8 mouse cellular contexts compared by ENCODE assay signal in the genomic region with DNA sequence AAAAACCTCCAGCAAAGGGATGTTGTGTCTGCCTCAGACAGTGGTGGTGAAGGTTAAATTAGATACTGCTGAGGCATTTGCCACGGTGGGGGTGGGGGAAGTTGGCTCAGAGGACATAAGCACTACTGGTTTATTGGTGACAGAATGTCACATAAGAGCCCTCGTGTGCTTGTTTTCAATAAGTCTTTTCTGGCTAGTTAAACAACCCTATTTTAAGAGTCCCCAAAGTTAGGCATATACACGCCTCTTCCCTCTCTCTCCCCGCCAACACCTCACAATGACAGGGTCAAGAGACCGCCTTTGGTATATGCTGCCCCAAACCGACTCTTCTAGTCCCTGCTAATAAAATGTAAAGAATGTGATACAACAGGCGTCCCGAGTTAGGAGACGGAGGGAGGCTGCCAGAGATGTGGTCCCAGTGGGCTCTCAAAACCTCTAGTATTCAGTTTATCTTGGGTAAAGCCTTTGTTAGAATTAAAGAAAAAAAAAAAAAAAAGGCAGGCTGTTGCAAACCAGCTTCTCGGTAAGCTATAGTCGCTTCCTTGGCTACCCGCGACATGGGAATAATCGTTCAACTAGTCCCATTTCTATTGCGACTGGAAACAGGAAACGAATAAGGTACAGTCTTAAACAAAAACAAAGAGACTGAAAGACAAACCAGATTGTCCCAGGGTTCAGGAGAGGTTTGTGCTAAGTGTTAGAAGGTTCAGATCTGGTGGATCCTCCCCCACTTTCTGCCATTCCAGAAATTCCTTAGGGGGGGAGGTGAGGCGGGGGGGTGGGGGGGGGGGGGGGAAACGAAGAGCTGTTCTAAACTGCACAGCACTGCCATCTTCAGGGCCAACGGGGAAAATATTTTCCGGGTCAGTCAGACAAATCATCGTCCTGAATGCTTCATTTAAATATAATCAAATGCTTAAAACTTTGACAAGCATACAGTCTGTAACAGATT.
DNase-seq lines count a peak whose midpoint lies in the region; ATAC-seq and TF ChIP-seq lines count a peak whose summit lies in the region.

No protein-coding gene starts in this region.

- H3K27ac ChIP-seq in MEL (ENCODE audit: control insufficient read depth, low read depth, low read length), result no peak overlapping the region
- peak overlapping the region; percentile 81 for H3K27ac ChIP-seq in hindbrain, embryonic 10.5 days
- peak overlapping the region; percentile 90 for H3K27ac ChIP-seq in lung, embryonic 16.5 days (ENCODE audit: low read length)

- TF ChIP-seq POLR2A in MEL (IDR thresholded peaks at IDR 0.05; ENCODE audit: control insufficient read depth in 1 of 2, insufficient read depth in 1 of 2, low read depth in 1 of 2, low read length in 2 of 2, poor library complexity in 1 of 2), result no peak

- H3K4me2 ChIP-seq in lung, embryonic 16.5 days (ENCODE audit: low read depth, low read length), result peak overlapping the region; percentile 73

- TF ChIP-seq RAD21 in MEL (IDR thresholded peaks at IDR 0.05; ENCODE audit: low read depth, low read length), result peak; percentile 5; the same call in 1 of the 2 replicates

- ATAC-seq in lung, embryonic 16.5 days (ENCODE audit: low read depth), result peak; percentile 86

- no peaks in the 10 kb centered on the region for H3K79me2 ChIP-seq in MEL (ENCODE audit: control insufficient read depth, insufficient read depth, low read length, poor library complexity)

- H3K27me3 ChIP-seq in MEL (ENCODE audit: control insufficient read depth in 1 of 2, insufficient read depth in 2 of 2, low read length in 2 of 2), result no peaks in the 10 kb centered on the region
- 0 out of 2 replicates have a peak, but pooled peaks cover 3% of the 10 kb centered on the region for H3K27me3 ChIP-seq in hindbrain, embryonic 10.5 days (ENCODE audit: insufficient read depth, poor library complexity, severe bottlenecking)
- H3K27me3 ChIP-seq in lung, embryonic 16.5 days (ENCODE audit: control insufficient read depth, insufficient read depth, low read depth, low read length), result no peaks in the 10 kb centered on the region

- H3K9ac ChIP-seq in MEL (ENCODE audit: control insufficient read depth, low read depth, low read length, poor library complexity, severe bottlenecking), result no peak overlapping the region
- H3K9ac ChIP-seq in lung, embryonic 16.5 days (ENCODE audit: low read length), result peak overlapping the region; percentile 55

- under 1% methylated on average over 21 of the region's 21 CpGs for WGBS in hindbrain, embryonic 10.5 days
- WGBS in lung, embryonic 16.5 days, result under 1% methylated on average over 20 of the region's 21 CpGs

- H3K4me3 ChIP-seq in MEL (ENCODE audit: control insufficient read depth in 1 of 2, insufficient read depth in 1 of 2, low read depth in 2 of 2, low read length in 2 of 2), result no peak overlapping the region
- peak overlapping the region; percentile 49 for H3K4me3 ChIP-seq in hindbrain, embryonic 10.5 days
- peak overlapping the region; percentile 49 for H3K4me3 ChIP-seq in lung, embryonic 16.5 days (ENCODE audit: low read length)

- H3K9me3 ChIP-seq in MEL (replicated peaks; ENCODE audit: insufficient read depth, low read length), result no peaks in the 10 kb centered on the region
- no peaks in the 10 kb centered on the region for H3K9me3 ChIP-seq in hindbrain, embryonic 10.5 days
- no peaks in the 10 kb centered on the region for H3K9me3 ChIP-seq in lung, embryonic 16.5 days (ENCODE audit: control insufficient read depth, low read length)

- no peaks in the 10 kb centered on the region for H3K36me3 ChIP-seq in MEL (ENCODE audit: control insufficient read depth in 1 of 2, insufficient read depth in 2 of 2, low read length in 2 of 2)
- H3K36me3 ChIP-seq in hindbrain, embryonic 10.5 days, result no peaks in the 10 kb centered on the region
- no peaks in the 10 kb centered on the region for H3K36me3 ChIP-seq in lung, embryonic 16.5 days (ENCODE audit: control insufficient read depth, insufficient read depth, low read length)

- H3K4me1 ChIP-seq in MEL (ENCODE audit: control insufficient read depth in 1 of 2, insufficient read depth in 2 of 2, low read length in 2 of 2), result no peaks in the 10 kb centered on the region
- H3K4me1 ChIP-seq in hindbrain, embryonic 10.5 days (replicated peaks), result peaks cover 25% of the 10 kb centered on the region
- H3K4me1 ChIP-seq in lung, embryonic 16.5 days (replicated peaks; ENCODE audit: control insufficient read depth, insufficient read depth, low read length), result peaks cover 14% of the 10 kb centered on the region; the same call in 1 of the 2 replicates

- DNase-seq in MEL (ENCODE audit: low read depth, low spot score), result no peak
- DNase-seq in cerebellum, adult 11-12 months, result peak; percentile 18
- peak; percentile 79 for DNase-seq in forelimb bud, embryonic 11.5 days (ENCODE audit: low read depth, low spot score)
- peak; percentile 77 for DNase-seq in hindbrain, embryonic 10.5 days (ENCODE audit: low spot score)
- DNase-seq in layer of hippocampus, adult 9-11 months, result peak; percentile 10
- DNase-seq in ovary, postnatal 36 days (ENCODE audit: low spot score), result peak; percentile 66
- peak; percentile 41 for DNase-seq in urinary bladder, postnatal 10 days (ENCODE audit: low spot score)

- peak in 2 of 3 experiments; percentile 27 to 37; a peak in 4 of 6 replicates for TF ChIP-seq CTCF in MEL (IDR thresholded peaks at IDR 0.05 in 2 of 3, conservative IDR thresholded peaks at IDR 0.05 in 1 of 3; ENCODE audit: control insufficient read depth in 1 of 3, insufficient read depth in 1 of 3, low read depth in 2 of 3, low read length in 3 of 3, poor library complexity in 1 of 3, severe bottlenecking in 1 of 3)

- no peak for TF ChIP-seq EP300 in MEL (IDR thresholded peaks at IDR 0.05; ENCODE audit: low read depth in 1 of 2, low read length in 2 of 2)

TF ChIP-seq in MEL, 35 proteins besides CTCF, POLR2A, EP300 and RAD21:
- TF ChIP-seq E2F4 (IDR thresholded peaks at IDR 0.05; ENCODE audit: borderline replicate concordance, low read depth, low read length), result no peak
- TF ChIP-seq BHLHE40 (IDR thresholded peaks at IDR 0.05; ENCODE audit: borderline replicate concordance, low read depth, low read length), result no peak
- no peak for TF ChIP-seq TBP (IDR thresholded peaks at IDR 0.05; ENCODE audit: low read depth, low read length)
- no peak for TF ChIP-seq POLR2AphosphoS2 (IDR thresholded peaks at IDR 0.05; ENCODE audit: low read length)
- TF ChIP-seq ZMIZ1 (IDR thresholded peaks at IDR 0.05; ENCODE audit: low read depth, low read length), result no peak
TF ChIP-seq in MEL: peak in this region for 0.

Comparison
In these comparisons a context has a peak if more than half of its experiments do, and no peak if none do; other contexts are left out.
1. H3K4me3 ChIP-seq: peak in hindbrain, embryonic 10.5 days (single experiment) and lung, embryonic 16.5 days (single experiment); none in MEL (0 of 2).